Mouse (Mus musculus) ES-E14 (cell line): ENCODE data around the gene Sipa1.

Source experiments
- CHD2 ChIP-seq: IDR thresholded peaks from 2 replicates; pipeline ENCODE4 v1.6.1; 2014; ENCODE audit warnings: mild to moderate bottlenecking, low read depth, low read length, inconsistent platforms
- HCFC1 ChIP-seq: IDR thresholded peaks from 2 replicates; pipeline ENCODE4 v1.6.1; 2012; ENCODE audit warnings: low read length, inconsistent platforms, borderline replicate concordance; ENCODE audit not compliant: insufficient read depth
- ZNF384 ChIP-seq: IDR thresholded peaks from 2 replicates; pipeline ENCODE4 v1.6.1; 2012; ENCODE audit warnings: low read depth, low read length, inconsistent platforms

DNA sequence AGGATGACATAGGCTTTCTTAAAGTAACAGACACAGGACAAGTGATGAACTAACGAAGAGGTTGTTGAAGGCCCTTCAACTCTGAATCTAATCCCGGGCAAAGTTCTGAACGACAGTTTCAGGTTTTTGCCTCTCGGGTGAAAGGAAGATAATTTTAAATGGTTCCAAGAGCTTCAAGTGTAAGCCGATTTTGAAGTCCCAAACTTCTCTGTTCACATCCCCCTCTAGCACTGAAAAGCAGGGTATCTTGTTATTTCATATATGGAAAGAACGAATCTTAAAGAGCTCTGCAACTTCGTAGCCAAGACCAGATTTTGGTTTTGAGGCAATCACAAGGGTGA, 25.6 kb upstream of the Sipa1 start:
- TF ChIP-seq HCFC1, result no peak; the same call in 1 of the 2 replicates
- no peak for TF ChIP-seq ZNF384
- TF ChIP-seq CHD2, result no peak
